Mouse (Mus musculus) heart, postnatal 0 days (tissue): ENCODE measurements around the gene Fndc4. TPM values are rescaled to one million over a fixed set of nuclear protein-coding genes. Genes with fewer than 3 reads are reported as not detected.

ENCODE experiments used
- ATAC-seq: fragments of 200-750 bp; cut with Nextera tagmentation; 2 replicates; pipeline ENCODE4 v1.8.0; 2017; ENCODE audit warnings: low read depth, moderate number of reproducible peaks, moderate library complexity; ENCODE audit not compliant: insufficient read depth
- DNase-seq: peaks from one replicate; pipeline ENCODE4 v3.0.0-alpha.2; 2016; ENCODE audit warnings: low spot score
- H3K27ac ChIP-seq: fragments of 300-500 bp; sonication (generic); 2 replicates; pipeline ENCODE4 v1.5.1; 2014; ENCODE audit warnings: low read depth, mild to moderate bottlenecking
- H3K27me3 ChIP-seq: fragments of 300-500 bp; sonication (generic); 2 replicates; pipeline ENCODE4 v1.6.1; 2014; ENCODE audit warnings: low read length, mixed read lengths; ENCODE audit not compliant: control insufficient read depth, insufficient read depth
- H3K36me3 ChIP-seq: fragments of 300-500 bp; sonication (generic); replicated peaks from 2 replicates; pipeline ENCODE4 v1.6.1; 2014; ENCODE audit warnings: low read length, mixed read lengths; ENCODE audit not compliant: control insufficient read depth, insufficient read depth
- H3K4me1 ChIP-seq: fragments of 300-500 bp; sonication (generic); 2 replicates; pipeline ENCODE4 v1.6.1; 2014; ENCODE audit warnings: antibody characterized with exemption; ENCODE audit not compliant: control insufficient read depth, insufficient read depth
- H3K4me2 ChIP-seq: fragments of 300-500 bp; sonication (generic); 2 replicates; pipeline ENCODE4 v1.6.1; 2014; ENCODE audit warnings: low read depth, mild to moderate bottlenecking, low read length, moderate library complexity
- H3K4me3 ChIP-seq: fragments of 300-500 bp; sonication (generic); 2 replicates; pipeline ENCODE4 v1.5.1; 2014; ENCODE audit warnings: low read depth, low read length
- H3K9ac ChIP-seq: fragments of 300-500 bp; sonication (generic); replicated peaks from 2 replicates; pipeline ENCODE4 v1.6.1; 2014; ENCODE audit warnings: low read depth, low read length, mixed read lengths
- H3K9me3 ChIP-seq: fragments of 300-500 bp; sonication (generic); replicated peaks from 2 replicates; pipeline ENCODE4 v1.6.1; 2016; ENCODE audit warnings: low read length; ENCODE audit not compliant: control insufficient read depth
- CTCF ChIP-seq: IDR thresholded peaks from 2 replicates; pipeline ENCODE4 v1.5.1; 2016; ENCODE audit warnings: antibody characterized with exemption, control low read depth, low read depth
- EP300 ChIP-seq: IDR thresholded peaks from 2 replicates; pipeline ENCODE4 v1.6.1; 2016; ENCODE audit warnings: antibody characterized with exemption, low read depth
- WGBS: fragments of 180-500 bp; shearing (Covaris S2); extraction: QIAGEN DNeasy Blood & Tissue Kit; methylation state at CpG from one replicate; pipeline ENCODE4 v1.1.7; 2014; 5-methylcytosine and 5-hydroxymethylcytosine counted together
- polyA plus RNA-seq: library from polyadenylated mRNA; unstranded; fragments of >200 nt; fragmentation: Nextera tagmentation; extraction: Ambion mirVana; gene quantifications from 2 replicates; pipeline ENCODE4 v1.2.1, GENCODE M21; 2015
- total RNA-seq: library from RNA; depleted of rRNA; stranded (reverse); fragments of >200 nt; gene quantifications from 2 replicates; pipeline ENCODE4 v1.2.3, GENCODE M21; 2014; ENCODE audit warnings: low replicate concordance; rRNA removed

Gene Fndc4
- 21.2 and 27.4 TPM in 2 replicates for total RNA-seq
- 5.4 and 6.2 TPM in 2 replicates for polyA plus RNA-seq

- peak within 1 kb of the TSS; percentile 100 for H3K4me2 ChIP-seq
- under 1% methylated on average over 31 of the region's 46 CpGs for WGBS
- no peaks in the 10 kb centered on the region for H3K9me3 ChIP-seq
- H3K27ac ChIP-seq = no peak within 1 kb of the TSS
- DNase-seq = no peak
- ATAC-seq = peak; percentile 25; the same call in 1 of the 2 replicates
- TF ChIP-seq EP300 (no peak), CTCF (no peak)
- H3K36me3 ChIP-seq = no peaks in the 10 kb centered on the region
- H3K27me3 ChIP-seq = no peaks in the 10 kb centered on the region
- H3K4me1 ChIP-seq = no peaks in the 10 kb centered on the region; the same call in 1 of the 2 replicates
- H3K9ac ChIP-seq = peak within 1 kb of the TSS; percentile 64
- H3K4me3 ChIP-seq = peak within 1 kb of the TSS; percentile 67
Observed at GRCm38 (mm10) chr5:31295606-31296141, at the start of gene Fndc4. TSS of gene Fndc4 (minus strand) at chr5:31296080.

- H3K4me1 ChIP-seq = no peaks in the 10 kb centered on the region
- no peak overlapping the region for H3K4me3 ChIP-seq
- no peak overlapping the region for H3K4me2 ChIP-seq
- DNase-seq (peak; percentile 77), ATAC-seq (peak; percentile 73)
- TF ChIP-seq EP300 = no peak
- peak; percentile 77 for TF ChIP-seq CTCF
- H3K9me3 ChIP-seq = peaks cover 5% of the 10 kb centered on the region; the same call in 1 of the 2 replicates
- WGBS = 25% methylated on average over 7 of the region's 7 CpGs
- no peak overlapping the region for H3K27ac ChIP-seq
- no peak overlapping the region for H3K9ac ChIP-seq
- H3K36me3 ChIP-seq = no peaks in the 10 kb centered on the region
- no peaks in the 10 kb centered on the region for H3K27me3 ChIP-seq
Observed at GRCm38 (mm10) chr5:31328255-31328654, 32.4 kb upstream of the Fndc4 start.

GRCm38 (mm10) chr5:31326850-31327249, 31.0 kb upstream of the Fndc4 start:
- no peak for DNase-seq

GRCm38 (mm10) chr5:31324085-31324484, 28.2 kb upstream of the Fndc4 start:
- no peaks in the 10 kb centered on the region for H3K27me3 ChIP-seq
- H3K4me1 ChIP-seq = no peaks in the 10 kb centered on the region
- DNase-seq = no peak
- H3K4me3 ChIP-seq = no peak overlapping the region
- no peaks in the 10 kb centered on the region for H3K9me3 ChIP-seq
- H3K27ac ChIP-seq = no peak overlapping the region
- TF ChIP-seq EP300 (no peak), CTCF (no peak)
- no peak overlapping the region for H3K9ac ChIP-seq
- no peak for ATAC-seq
- H3K36me3 ChIP-seq = no peaks in the 10 kb centered on the region
- WGBS = 52% methylated on average over 3 of the region's 3 CpGs
- no peak overlapping the region for H3K4me2 ChIP-seq

More at GRCm38 (mm10) chr5:31326850-31327249, 31.0 kb upstream of the Fndc4 start:
- H3K9ac ChIP-seq = no peak overlapping the region
- no peaks in the 10 kb centered on the region for H3K27me3 ChIP-seq
- H3K36me3 ChIP-seq = no peaks in the 10 kb centered on the region
- H3K9me3 ChIP-seq = no peaks in the 10 kb centered on the region
- no peak for ATAC-seq
- TF ChIP-seq CTCF (peak; percentile 17; the same call in 1 of the 2 replicates), EP300 (no peak)
- WGBS = 23% methylated on average over 5 of the region's 5 CpGs
- no peak overlapping the region for H3K4me3 ChIP-seq
- no peaks in the 10 kb centered on the region for H3K4me1 ChIP-seq
- no peak overlapping the region for H3K27ac ChIP-seq
- H3K4me2 ChIP-seq = no peak overlapping the region

GRCm38 (mm10) chr5:31322776-31323175, 26.9 kb upstream of the Fndc4 start:
- Histone ChIP-seq H3K4me3 (no peak overlapping the region), H3K27ac (no peak overlapping the region), H3K4me1 (no peaks in the 10 kb centered on the region), H3K36me3 (no peaks in the 10 kb centered on the region), H3K9me3 (no peaks in the 10 kb centered on the region), H3K27me3 (no peaks in the 10 kb centered on the region), H3K4me2 (no peak overlapping the region), H3K9ac (no peak overlapping the region)
- WGBS = 72% methylated on average over 3 of the region's 3 CpGs
- DNase-seq = no peak
- no peak for ATAC-seq
- no peak for TF ChIP-seq EP300
- TF ChIP-seq CTCF = no peak

- Histone ChIP-seq H3K36me3 (no peaks in the 10 kb centered on the region), H3K4me1 (no peaks in the 10 kb centered on the region), H3K9ac (no peak overlapping the region), H3K4me3 (no peak overlapping the region), H3K4me2 (no peak overlapping the region), H3K27me3 (no peaks in the 10 kb centered on the region), H3K27ac (no peak overlapping the region), H3K9me3 (no peaks in the 10 kb centered on the region)
- no peak for TF ChIP-seq EP300
- no peak for TF ChIP-seq CTCF
- ATAC-seq (no peak), DNase-seq (no peak)
- WGBS = 73% methylated on average over 8 of the region's 8 CpGs
Observed at GRCm38 (mm10) chr5:31312806-31313205, 16.9 kb upstream of the Fndc4 start.
